Mouse (Mus musculus): Measurements from ENCODE around the gene Sars2. TPM values are rescaled to one million over a fixed set of nuclear protein-coding genes. Genes with fewer than 3 reads are reported as not detected.

Sars2 gene
- polyA plus RNA-seq, 1 experiment from 2014 or later, result 22.4 TPM

DNA sequence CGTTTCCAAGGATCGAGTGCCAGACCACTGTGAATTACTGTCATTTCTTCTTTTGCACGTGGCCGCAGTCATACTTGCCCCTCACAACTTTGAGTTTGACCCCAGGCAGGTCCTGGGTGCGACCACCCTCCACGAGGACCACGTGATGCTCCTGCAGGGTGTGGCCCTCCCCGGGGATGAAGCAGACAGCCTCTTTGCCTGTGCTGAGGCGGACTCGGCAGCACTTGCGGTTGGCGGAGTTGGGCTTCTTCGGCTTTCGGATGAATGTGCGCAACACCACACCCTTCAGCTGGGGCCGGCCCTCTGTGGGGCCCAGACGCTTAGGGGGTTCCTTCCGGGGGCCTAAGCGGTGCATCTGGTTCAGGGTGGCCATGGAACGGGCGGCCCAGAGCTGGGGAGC, 2.0 kb upstream of the Sars2 start:
- no peak for ATAC-seq (ENCODE audit: insufficient read depth, low FRiP score)
- Histone ChIP-seq H3K27me3 (ENCODE audit: control insufficient read depth, insufficient read depth, low read length) (no peaks in the 10 kb centered on the region), H3K9ac (ENCODE audit: low read length) (no peak overlapping the region), H3K4me3 (replicated peaks; ENCODE audit: low read length) (no peak overlapping the region), H3K36me3 (ENCODE audit: control insufficient read depth, insufficient read depth, low read length) (peaks cover 14% of the 10 kb centered on the region; the same call in 1 of the 2 replicates), H3K9me3 (replicated peaks; ENCODE audit: control insufficient read depth, low read length) (no peaks in the 10 kb centered on the region), H3K4me1 (ENCODE audit: control insufficient read depth, insufficient read depth, low read length) (peaks cover 7% of the 10 kb centered on the region; the same call in 1 of the 2 replicates), H3K4me2 (ENCODE audit: low read depth, low read length) (no peak overlapping the region), H3K27ac (ENCODE audit: low read length) (no peak overlapping the region)
- 94% methylated on average over 21 of the region's 21 CpGs for WGBS

DNA sequence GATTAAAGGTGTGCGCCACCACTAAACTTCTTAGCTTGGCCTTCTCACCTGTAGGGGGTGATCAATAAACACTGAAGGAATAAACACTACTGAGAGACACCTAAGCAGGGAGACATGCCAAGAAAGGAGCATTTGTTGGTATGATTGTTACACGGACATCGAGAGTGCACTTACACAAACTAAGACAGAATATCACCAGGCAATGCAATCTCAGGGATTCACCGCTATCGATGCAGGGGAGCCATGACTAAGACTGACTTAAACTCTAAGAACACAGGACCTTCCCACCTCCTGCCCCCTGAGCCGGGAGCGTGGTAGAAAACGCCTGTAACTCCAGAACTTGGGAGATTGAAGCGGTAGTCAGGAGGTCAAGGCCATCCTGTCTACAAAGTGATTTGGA, 843 bp upstream of the Sars2 start:
- peaks cover 7% of the 10 kb centered on the region; the same call in 1 of the 2 replicates for H3K4me1 ChIP-seq (ENCODE audit: control insufficient read depth, insufficient read depth, low read length)
- 26% methylated on average over 9 of the region's 9 CpGs for WGBS
- no peaks in the 10 kb centered on the region for H3K27me3 ChIP-seq (ENCODE audit: control insufficient read depth, insufficient read depth, low read length)
- peak overlapping the region; percentile 46; the same call in 1 of the 2 replicates for H3K27ac ChIP-seq (ENCODE audit: low read length)
- peak overlapping the region; percentile 75 for H3K4me3 ChIP-seq (replicated peaks; ENCODE audit: low read length)
- H3K9ac ChIP-seq (ENCODE audit: low read length), result peak overlapping the region; percentile 79
- ATAC-seq (ENCODE audit: insufficient read depth, low FRiP score), result no peak
- no peaks in the 10 kb centered on the region for H3K9me3 ChIP-seq (replicated peaks; ENCODE audit: control insufficient read depth, low read length)
- peak overlapping the region; percentile 79 for H3K4me2 ChIP-seq (ENCODE audit: low read depth, low read length)
- peaks cover 14% of the 10 kb centered on the region; the same call in 1 of the 2 replicates for H3K36me3 ChIP-seq (ENCODE audit: control insufficient read depth, insufficient read depth, low read length)

DNA sequence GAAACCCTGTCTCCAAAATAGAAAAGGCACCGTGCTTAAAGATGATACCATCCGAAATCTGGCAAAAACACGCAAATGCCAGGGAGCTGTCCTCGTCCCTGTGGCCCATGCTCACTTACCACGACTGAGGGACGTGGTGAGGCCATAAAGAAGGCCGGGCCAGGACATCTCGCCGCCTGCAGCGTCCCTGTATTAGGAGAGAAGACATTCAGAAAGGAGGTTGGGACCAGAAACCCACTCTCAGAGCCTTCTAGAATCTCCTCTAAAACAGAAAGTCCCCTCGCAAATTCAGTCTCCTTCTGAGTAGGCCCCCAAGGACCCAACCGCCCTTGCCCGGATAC, 454 bp upstream of the Sars2 start:
- Histone ChIP-seq H3K4me1 (ENCODE audit: control insufficient read depth, insufficient read depth, low read length) (peaks cover 7% of the 10 kb centered on the region; the same call in 1 of the 2 replicates), H3K36me3 (ENCODE audit: control insufficient read depth, insufficient read depth, low read length) (peaks cover 14% of the 10 kb centered on the region; the same call in 1 of the 2 replicates), H3K4me3 (replicated peaks; ENCODE audit: low read length) (peak overlapping the region; percentile 75), H3K27me3 (ENCODE audit: control insufficient read depth, insufficient read depth, low read length) (no peaks in the 10 kb centered on the region), H3K27ac (ENCODE audit: low read length) (peak overlapping the region; percentile 46), H3K4me2 (ENCODE audit: low read depth, low read length) (peak overlapping the region; percentile 79), H3K9ac (ENCODE audit: low read length) (peak overlapping the region; percentile 79), H3K9me3 (replicated peaks; ENCODE audit: control insufficient read depth, low read length) (no peaks in the 10 kb centered on the region)
- WGBS, result under 1% methylated on average over 13 of the region's 13 CpGs
- 0 out of 2 replicates have a peak, but pooled peaks have one; percentile 0 for ATAC-seq (ENCODE audit: insufficient read depth, low FRiP score)

DNA sequence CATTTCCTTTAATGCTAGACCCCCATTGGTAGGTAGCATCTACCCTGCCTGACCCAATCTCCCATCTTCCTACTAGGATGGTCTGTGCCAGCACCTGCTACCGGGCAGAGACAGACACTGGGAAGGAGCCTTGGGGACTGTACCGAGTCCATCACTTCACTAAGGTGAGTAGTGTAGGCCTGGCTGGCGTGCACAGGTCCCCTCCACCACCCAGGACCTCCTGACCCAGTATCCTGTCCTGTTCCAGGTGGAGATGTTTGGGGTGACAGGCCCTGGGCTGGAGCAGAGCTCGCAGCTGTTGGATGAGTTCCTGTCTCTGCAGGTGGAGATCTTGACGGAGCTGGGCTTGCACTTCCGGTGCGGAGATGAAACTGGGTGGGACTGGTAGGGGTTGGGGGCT, 8.1 kb downstream of the Sars2 start:
- H3K4me1 ChIP-seq (ENCODE audit: control insufficient read depth, insufficient read depth, low read length), result no peaks in the 10 kb centered on the region
- 0 out of 2 replicates have a peak, but pooled peaks cover 5% of the 10 kb centered on the region for H3K36me3 ChIP-seq (ENCODE audit: control insufficient read depth, insufficient read depth, low read length)
- no peak overlapping the region for H3K4me3 ChIP-seq (replicated peaks; ENCODE audit: low read length)
- ATAC-seq (ENCODE audit: insufficient read depth, low FRiP score), result no peak
- no peak overlapping the region for H3K9ac ChIP-seq (ENCODE audit: low read length)
- no peaks in the 10 kb centered on the region for H3K27me3 ChIP-seq (ENCODE audit: control insufficient read depth, insufficient read depth, low read length)
- H3K4me2 ChIP-seq (ENCODE audit: low read depth, low read length), result no peak overlapping the region
- WGBS, result 90% methylated on average over 7 of the region's 7 CpGs
- H3K27ac ChIP-seq (ENCODE audit: low read length), result no peak overlapping the region
- no peaks in the 10 kb centered on the region for H3K9me3 ChIP-seq (replicated peaks; ENCODE audit: control insufficient read depth, low read length)

DNA sequence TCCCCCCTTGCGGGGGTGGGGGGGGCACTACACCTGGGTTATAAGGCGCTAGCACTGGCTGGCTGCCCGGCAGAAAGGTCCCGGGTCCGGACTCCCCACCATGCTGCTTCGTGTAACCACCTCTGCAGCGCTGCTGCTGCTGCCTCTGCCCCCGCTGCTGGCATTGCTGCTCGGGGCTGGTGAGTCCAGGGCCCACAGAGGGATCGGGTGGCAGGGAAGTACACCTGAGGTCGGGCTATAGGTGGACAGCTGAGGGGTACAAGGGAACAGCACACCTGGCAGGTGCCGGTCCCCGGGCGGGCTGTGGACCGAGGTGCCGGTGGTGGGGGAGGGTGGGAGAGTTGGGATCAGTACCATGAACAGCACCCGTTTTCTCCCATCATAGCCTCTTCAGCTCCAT, 14.3 kb downstream of the Sars2 start, which contains the start of gene Ccer2:
Gene Ccer2 (plus strand): TSS at position 96 of the 400 bp plus-strand sequence.
- 0 out of 2 replicates have a peak within 1 kb of the TSS, but pooled peaks have one; percentile 9 for H3K4me2 ChIP-seq (ENCODE audit: low read depth, low read length)
- WGBS, result 3% methylated on average over 16 of the region's 17 CpGs
- H3K27ac ChIP-seq (ENCODE audit: low read length), result no peak within 1 kb of the TSS
- peaks cover 6% of the 10 kb centered on the region; the same call in 1 of the 2 replicates for H3K27me3 ChIP-seq (ENCODE audit: control insufficient read depth, insufficient read depth, low read length)
- H3K4me1 ChIP-seq (ENCODE audit: control insufficient read depth, insufficient read depth, low read length), result peaks cover 5% of the 10 kb centered on the region
- H3K9ac ChIP-seq (ENCODE audit: low read length), result no peak within 1 kb of the TSS
- no peaks in the 10 kb centered on the region for H3K9me3 ChIP-seq (replicated peaks; ENCODE audit: control insufficient read depth, low read length)
- no peak; the same call in 1 of the 2 replicates for ATAC-seq (ENCODE audit: insufficient read depth, low FRiP score)
- H3K36me3 ChIP-seq (ENCODE audit: control insufficient read depth, insufficient read depth, low read length), result peaks cover 13% of the 10 kb centered on the region
- H3K4me3 ChIP-seq (replicated peaks; ENCODE audit: low read length), result no peak within 1 kb of the TSS

DNA sequence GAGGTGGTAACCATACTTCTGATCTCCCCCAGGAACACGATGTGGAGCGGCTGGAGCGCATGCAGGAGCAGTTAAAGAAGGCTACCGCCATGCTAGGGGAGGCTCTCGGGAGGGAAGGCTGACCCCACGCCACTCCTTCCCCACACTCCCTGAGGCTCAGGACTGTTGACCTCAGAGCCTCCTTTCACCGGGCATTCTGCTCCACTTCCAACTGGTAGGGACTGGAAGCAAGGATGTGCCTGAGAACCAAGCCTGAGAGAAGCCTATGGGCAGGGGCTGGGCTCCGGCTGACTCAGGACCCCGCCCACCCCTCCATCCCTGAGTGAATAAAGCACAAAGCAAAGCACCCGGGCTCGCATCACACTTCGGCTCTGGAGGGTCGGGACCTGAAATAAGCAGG, 16.8 kb downstream of the Sars2 start:
- H3K9ac ChIP-seq (ENCODE audit: low read length), result no peak overlapping the region
- peaks cover 6% of the 10 kb centered on the region; the same call in 1 of the 2 replicates for H3K27me3 ChIP-seq (ENCODE audit: control insufficient read depth, insufficient read depth, low read length)
- H3K4me1 ChIP-seq (ENCODE audit: control insufficient read depth, insufficient read depth, low read length), result peaks cover 5% of the 10 kb centered on the region
- 84% methylated on average over 13 of the region's 13 CpGs for WGBS
- H3K4me3 ChIP-seq (replicated peaks; ENCODE audit: low read length), result no peak overlapping the region
- no peak overlapping the region for H3K4me2 ChIP-seq (ENCODE audit: low read depth, low read length)
- H3K9me3 ChIP-seq (replicated peaks; ENCODE audit: control insufficient read depth, low read length), result no peaks in the 10 kb centered on the region
- no peak for ATAC-seq (ENCODE audit: insufficient read depth, low FRiP score)
- peaks cover 17% of the 10 kb centered on the region for H3K36me3 ChIP-seq (ENCODE audit: control insufficient read depth, insufficient read depth, low read length)
- H3K27ac ChIP-seq (ENCODE audit: low read length), result no peak overlapping the region

DNA sequence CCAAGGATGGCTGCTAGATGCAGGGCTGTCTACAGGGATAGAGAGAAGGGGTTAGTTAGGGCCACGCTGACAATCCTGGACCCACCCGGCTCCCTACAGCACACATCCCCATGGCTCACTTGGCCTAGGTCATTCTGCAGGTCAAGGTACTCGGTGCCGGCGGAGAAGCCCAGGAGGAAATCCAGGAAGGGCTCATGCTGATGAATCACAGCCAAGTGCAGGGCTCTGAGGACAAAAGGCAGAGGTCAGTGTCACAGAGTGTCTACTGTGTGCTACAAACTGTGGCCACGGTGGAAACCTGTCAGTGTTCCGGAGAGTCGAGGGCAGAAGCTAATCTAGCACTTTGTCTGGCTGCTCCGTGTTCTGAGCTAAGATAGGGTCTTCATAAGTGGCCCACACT, 20.1 kb downstream of the Sars2 start:
- Histone ChIP-seq H3K4me2 (ENCODE audit: low read depth, low read length) (no peak overlapping the region), H3K4me1 (ENCODE audit: control insufficient read depth, insufficient read depth, low read length) (peaks cover 7% of the 10 kb centered on the region), H3K9me3 (replicated peaks; ENCODE audit: control insufficient read depth, low read length) (no peaks in the 10 kb centered on the region), H3K27me3 (ENCODE audit: control insufficient read depth, insufficient read depth, low read length) (no peaks in the 10 kb centered on the region), H3K36me3 (ENCODE audit: control insufficient read depth, insufficient read depth, low read length) (peaks cover 17% of the 10 kb centered on the region), H3K9ac (ENCODE audit: low read length) (no peak overlapping the region), H3K27ac (ENCODE audit: low read length) (no peak overlapping the region), H3K4me3 (replicated peaks; ENCODE audit: low read length) (no peak overlapping the region)
- 92% methylated on average over 9 of the region's 9 CpGs for WGBS
- no peak for ATAC-seq (ENCODE audit: insufficient read depth, low FRiP score)

DNA sequence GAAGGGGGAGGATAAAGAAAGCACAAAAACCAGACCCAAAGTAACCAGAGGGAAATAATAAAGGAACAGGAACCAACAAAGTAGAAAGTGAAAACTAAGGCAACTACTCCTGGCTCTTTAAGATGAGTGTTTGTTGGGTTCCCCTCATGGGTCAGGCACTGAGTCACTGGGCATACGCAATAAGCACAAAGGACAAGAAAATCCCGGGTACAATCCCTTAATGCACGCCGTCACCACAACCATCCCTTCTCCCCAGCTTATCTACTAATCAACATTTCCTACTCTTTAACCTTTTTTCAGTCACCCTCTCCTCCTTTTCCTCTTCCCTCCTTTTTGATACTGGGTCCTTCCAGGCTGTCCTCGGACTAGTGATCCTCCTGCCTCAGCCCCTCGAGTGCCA, 23.4 kb downstream of the Sars2 start:
- Histone ChIP-seq H3K27me3 (ENCODE audit: control insufficient read depth, insufficient read depth, low read length) (no peaks in the 10 kb centered on the region), H3K9ac (ENCODE audit: low read length) (no peak overlapping the region), H3K4me3 (replicated peaks; ENCODE audit: low read length) (peak overlapping the region; percentile 87; the same call in 1 of the 2 replicates), H3K27ac (ENCODE audit: low read length) (no peak overlapping the region), H3K9me3 (replicated peaks; ENCODE audit: control insufficient read depth, low read length) (no peaks in the 10 kb centered on the region), H3K4me2 (ENCODE audit: low read depth, low read length) (peak overlapping the region; percentile 65), H3K4me1 (ENCODE audit: control insufficient read depth, insufficient read depth, low read length) (peaks cover 16% of the 10 kb centered on the region), H3K36me3 (ENCODE audit: control insufficient read depth, insufficient read depth, low read length) (peaks cover 5% of the 10 kb centered on the region; the same call in 1 of the 2 replicates)
- no peak for ATAC-seq (ENCODE audit: insufficient read depth, low FRiP score)
- WGBS, result 74% methylated on average over 6 of the region's 6 CpGs

DNA sequence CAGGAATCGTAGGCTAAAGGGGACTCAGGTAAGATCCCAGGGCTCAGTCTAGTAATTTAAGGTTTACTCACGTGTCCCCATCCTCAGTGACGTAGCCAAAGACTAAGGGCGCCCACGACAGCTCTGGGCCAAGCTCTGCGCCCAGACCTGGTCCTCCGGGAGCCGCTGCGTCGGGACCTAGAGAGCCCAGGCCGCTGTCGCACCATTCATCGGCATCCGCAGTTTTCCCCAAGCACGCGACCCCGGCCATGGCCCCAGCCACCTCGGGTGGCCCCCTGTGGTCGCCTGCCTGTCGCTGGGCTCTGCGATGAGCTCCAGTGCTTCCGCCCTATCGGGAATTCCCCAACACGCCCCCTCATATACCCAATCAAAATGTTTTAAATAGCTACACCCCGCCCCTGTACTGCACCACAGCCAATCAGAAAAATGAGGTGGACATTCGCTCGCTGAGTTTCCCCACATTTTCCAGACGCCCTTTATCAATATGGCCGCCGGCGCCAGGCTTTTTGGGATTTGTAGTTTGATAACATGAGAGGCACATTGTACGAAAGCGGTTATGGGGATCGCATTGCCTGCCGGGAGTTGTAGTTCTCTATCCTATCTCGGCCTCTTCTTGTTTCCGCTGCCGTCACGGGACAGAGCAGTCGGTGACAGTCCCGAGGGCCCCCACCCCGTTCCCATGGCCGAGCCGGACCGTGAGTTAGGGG, 24.5 kb downstream of the Sars2 start, which contains the start of gene Sirt2:
Gene Sirt2 (plus strand): TSS at position 563 of the 707 bp plus-strand sequence.
- Histone ChIP-seq H3K27me3 (ENCODE audit: control insufficient read depth, insufficient read depth, low read length) (no peaks in the 10 kb centered on the region), H3K4me3 (replicated peaks; ENCODE audit: low read length) (peak within 1 kb of the TSS; percentile 87), H3K9ac (ENCODE audit: low read length) (peak within 1 kb of the TSS; percentile 92), H3K27ac (ENCODE audit: low read length) (no peak within 1 kb of the TSS), H3K4me1 (ENCODE audit: control insufficient read depth, insufficient read depth, low read length) (peaks cover 16% of the 10 kb centered on the region), H3K9me3 (replicated peaks; ENCODE audit: control insufficient read depth, low read length) (no peaks in the 10 kb centered on the region), H3K4me2 (ENCODE audit: low read depth, low read length) (peak within 1 kb of the TSS; percentile 65), H3K36me3 (ENCODE audit: control insufficient read depth, insufficient read depth, low read length) (peaks cover under 1% of the 10 kb centered on the region; the same call in 1 of the 2 replicates)
- peak; percentile 98 for ATAC-seq (ENCODE audit: insufficient read depth, low FRiP score)
- WGBS, result under 1% methylated on average over 45 of the region's 45 CpGs
